Mouse (Mus musculus) left cerebral cortex, postnatal 10 days (tissue): ENCODE measurements at regions not wholly inside any gene's neighbourhood (a gene's known extent, or its start where the extent isn't known, plus 50 kb on each side); places are given as distances from the start of the nearest gene placed in this dataset.
"Not testable (repeated sequence)": the region's sequence is repeated elsewhere in the genome, so short reads cannot be mapped to it uniquely, and the experiment has no call there.

Source experiments
- DNase-seq, 2 experiments: peaks; one replicate each; pipeline ENCODE4 v3.0.0; 2021 to 2022; ENCODE audit warnings: low spot score in 2 of 2, mixed read lengths in 1 of 2; ENCODE audit errors: extremely low spot score in 1 of 2
- intact Hi-C: fragments of 180-260 bp; cut with DNase I; formaldehyde crosslinking; loops from one replicate; pipeline ENCODE4 v1.15.1; 2025

GRCm38 (mm10) chr17:94866630-94867029, 116.8 kb upstream of the Mettl4 start:
- intact Hi-C loops, result no loop called here
- no peak for DNase-seq

- intact Hi-C loops, result not testable (repeated sequence)
Measured at GRCm38 (mm10) chr17:94864531-94865318, 114.9 kb upstream of the Mettl4 start.

GRCm38 (mm10) chr17:94854698-94855097, 104.9 kb upstream of the Mettl4 start:
- intact Hi-C loops, DNase-seq: not testable (repeated sequence)

More at GRCm38 (mm10) chr17:94864531-94865318, 114.9 kb upstream of the Mettl4 start:
- peak; percentile 72 to 73 for DNase-seq

- intact Hi-C loops, result no loop called here
Measured at GRCm38 (mm10) chr17:94834446-94835117, 84.8 kb upstream of the Mettl4 start.

GRCm38 (mm10) chr17:94834067-94834445, 84.2 kb upstream of the Mettl4 start:
- DNase-seq, intact Hi-C loops: not testable (repeated sequence)

More at GRCm38 (mm10) chr17:94834446-94835117, 84.8 kb upstream of the Mettl4 start:
- DNase-seq, result peak; percentile 82 to 85

- intact Hi-C loops, result not testable (repeated sequence)
Measured at GRCm38 (mm10) chr17:94826415-94826814, 76.6 kb upstream of the Mettl4 start.

GRCm38 (mm10) chr17:94808758-94809157, 58.9 kb upstream of the Mettl4 start:
- no peak for DNase-seq
- intact Hi-C loops, result no loop called here

More at GRCm38 (mm10) chr17:94826415-94826814, 76.6 kb upstream of the Mettl4 start:
- DNase-seq, result not testable (repeated sequence)
